Mouse (Mus musculus): ENCODE results near the gene Cbarp. TPM values are rescaled to one million over a fixed set of nuclear protein-coding genes. Genes with fewer than 3 reads are reported as not detected.

The Cbarp gene
- total RNA-seq, 2 experiments from 2014 or later, result 487 TPM

GRCm38 (mm10) chr10:80115290-80115943, 25.2 kb downstream of the Cbarp start, which contains the start of gene Stk11:
Gene Stk11, plus strand, starts transcription at chr10:80115803.
- DNase-seq (ENCODE audit: low spot score in 2 of 2), result peak; percentile 100
- intact Hi-C loops (cut with DNase I), result loop anchor here (1.0 to 2.0 kb wide), 2 partner anchors 62 to 131 kb away; partner anchors contain the start of gene Tmem259

- intact Hi-C loops (cut with DNase I), result loop anchor here (1.0 to 5.0 kb wide), 4 partner anchors 37 to 130 kb away; partner anchors contain the start of genes Polr2e and Tmem259
- DNase-seq (ENCODE audit: low spot score in 2 of 2), result peak; percentile 84 to 92
Observed at GRCm38 (mm10) chr10:80114341-80115284, 26.0 kb downstream of the Cbarp start.

GRCm38 (mm10) chr10:80107678-80108077, 33.0 kb downstream of the Cbarp start:
- intact Hi-C loops (cut with DNase I), result no loop called here
- DNase-seq (ENCODE audit: low spot score in 2 of 2), result no peak

GRCm38 (mm10) chr10:80105926-80106325, 34.7 kb downstream of the Cbarp start:
- DNase-seq (ENCODE audit: low spot score in 2 of 2), result no peak
- intact Hi-C loops (cut with DNase I), result no loop called here

- DNase-seq (ENCODE audit: low spot score in 2 of 2), result no peak
- intact Hi-C loops (cut with DNase I), result no loop called here
Observed at GRCm38 (mm10) chr10:80105460-80105859, 35.2 kb downstream of the Cbarp start, which contains the start of gene Sbno2. Gene Sbno2, minus strand, starts transcription at chr10:80105571.

- intact Hi-C loops (cut with DNase I), result no loop called here
- no peak for DNase-seq (ENCODE audit: low spot score in 2 of 2)
Observed at GRCm38 (mm10) chr10:80104181-80104580, 36.5 kb downstream of the Cbarp start.

- intact Hi-C loops (cut with DNase I), result no loop called here
- DNase-seq (ENCODE audit: low spot score in 2 of 2), result no peak
Observed at GRCm38 (mm10) chr10:80103032-80103431, 37.6 kb downstream of the Cbarp start.

- peak; percentile 84 to 86 for DNase-seq (ENCODE audit: low spot score in 2 of 2)
- intact Hi-C loops (cut with DNase I), result no loop called here
Observed at GRCm38 (mm10) chr10:80102216-80102915, 38.3 kb downstream of the Cbarp start.

GRCm38 (mm10) chr10:80100982-80101381, 39.7 kb downstream of the Cbarp start:
- no peak for DNase-seq (ENCODE audit: low spot score in 2 of 2)
- intact Hi-C loops (cut with DNase I), result no loop called here

GRCm38 (mm10) chr10:80098630-80099029, 42.0 kb downstream of the Cbarp start:
- DNase-seq (ENCODE audit: low spot score in 2 of 2), result no peak
- intact Hi-C loops (cut with DNase I), result no loop called here

GRCm38 (mm10) chr10:80097275-80097674, 43.4 kb downstream of the Cbarp start:
- intact Hi-C loops (cut with DNase I), result no loop called here
- DNase-seq (ENCODE audit: low spot score in 2 of 2), result no peak

GRCm38 (mm10) chr10:80095547-80095946, 45.1 kb downstream of the Cbarp start:
- intact Hi-C loops (cut with DNase I), result no loop called here
- DNase-seq (ENCODE audit: low spot score in 2 of 2), result no peak

- intact Hi-C loops (cut with DNase I), result no loop called here
- no peak for DNase-seq (ENCODE audit: low spot score in 2 of 2)
Observed at GRCm38 (mm10) chr10:80094684-80095083, 46.0 kb downstream of the Cbarp start.

GRCm38 (mm10) chr10:80094085-80094484, 46.5 kb downstream of the Cbarp start:
- intact Hi-C loops (cut with DNase I), result no loop called here
- DNase-seq (ENCODE audit: low spot score in 2 of 2), result no peak

GRCm38 (mm10) chr10:80092690-80093089, 47.9 kb downstream of the Cbarp start:
- DNase-seq (ENCODE audit: low spot score in 2 of 2), result no peak
- intact Hi-C loops (cut with DNase I), result no loop called here

- no peak for DNase-seq (ENCODE audit: low spot score in 2 of 2)
- intact Hi-C loops (cut with DNase I), result no loop called here
Observed at GRCm38 (mm10) chr10:80091527-80091926, 49.1 kb downstream of the Cbarp start.

- intact Hi-C loops (cut with DNase I), result no loop called here
- no peak for DNase-seq (ENCODE audit: low spot score in 2 of 2)
Observed at GRCm38 (mm10) chr10:80089146-80089545, 51.5 kb downstream of the Cbarp start.

GRCm38 (mm10) chr10:80087483-80087882, 53.2 kb downstream of the Cbarp start:
- no peak for DNase-seq (ENCODE audit: low spot score in 2 of 2)
- intact Hi-C loops (cut with DNase I), result no loop called here

- no peak for DNase-seq (ENCODE audit: low spot score in 2 of 2)
- intact Hi-C loops (cut with DNase I), result no loop called here
Observed at GRCm38 (mm10) chr10:80086847-80087246, 53.8 kb downstream of the Cbarp start.

All from left cerebral cortex, postnatal 25 days (tissue).